Mouse (Mus musculus) heart, adult 2 months (tissue): ENCODE measurements at regions not wholly inside any gene's neighbourhood (a gene's known extent, or its start where the extent isn't known, plus 50 kb on each side); places are given as distances from the start of the nearest gene placed in this dataset.

Experiments used
- CTCF ChIP-seq: fragments of 200-600 bp; IDR thresholded peaks from 2 replicates; pipeline ENCODE4 v1.8.1; 2022; ENCODE audit warnings: antibody characterized with exemption, mild to moderate bottlenecking, moderate library complexity
- EP300 ChIP-seq: fragments of 200-500 bp; IDR thresholded peaks from 2 replicates; pipeline ENCODE4 v1.6.1; 2011; ENCODE audit warnings: low read depth, low read length, control low read depth; ENCODE audit not compliant: insufficient read depth

DNA sequence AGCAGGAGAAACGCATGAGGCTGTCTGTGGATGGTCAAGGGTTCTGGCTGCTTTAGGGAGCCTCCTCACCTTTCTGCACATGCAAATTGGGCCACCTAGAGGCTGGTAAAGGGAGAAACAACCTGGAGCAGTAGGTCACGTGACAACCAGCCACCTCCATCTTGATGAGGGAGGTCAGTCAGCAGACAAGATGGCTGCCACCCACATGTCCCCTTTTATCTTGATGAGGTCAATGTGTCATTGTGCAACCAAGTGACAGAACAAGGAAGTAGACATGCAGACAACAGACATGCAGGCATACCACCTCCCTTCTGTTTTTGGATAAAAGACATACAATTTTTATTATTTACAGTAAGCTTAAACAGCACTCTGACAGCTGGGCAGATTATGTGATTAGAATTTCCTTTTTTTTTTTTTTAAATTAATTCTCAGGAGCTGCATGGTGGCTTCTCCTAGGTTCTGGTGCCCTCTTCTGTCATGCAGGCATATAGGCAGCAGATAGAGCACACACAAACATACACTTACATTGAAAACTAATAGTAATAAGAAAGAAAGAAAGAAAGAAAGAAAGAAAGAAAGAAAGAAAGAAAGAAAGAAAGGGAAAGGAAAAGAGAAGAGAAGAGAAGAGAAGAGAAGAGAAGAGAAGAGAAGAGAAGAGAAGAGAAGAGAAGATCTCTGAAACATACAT lies 58.9 kb upstream of the Gm14496 start:
- TF ChIP-seq EP300 (no peak), CTCF (no peak)
